Mouse (Mus musculus) ovary, postnatal 36 days (tissue): Measurements from ENCODE around the gene Gm21788.
"Not testable (repeated sequence)": the region's sequence is repeated elsewhere in the genome, so short reads cannot be mapped to it uniquely, and the experiment has no call there.

Source experiments
- DNase-seq: peaks from one replicate; pipeline ENCODE4 v3.0.0; 2022; ENCODE audit warnings: low spot score, mixed read lengths

The Gm21788 gene

DNA sequence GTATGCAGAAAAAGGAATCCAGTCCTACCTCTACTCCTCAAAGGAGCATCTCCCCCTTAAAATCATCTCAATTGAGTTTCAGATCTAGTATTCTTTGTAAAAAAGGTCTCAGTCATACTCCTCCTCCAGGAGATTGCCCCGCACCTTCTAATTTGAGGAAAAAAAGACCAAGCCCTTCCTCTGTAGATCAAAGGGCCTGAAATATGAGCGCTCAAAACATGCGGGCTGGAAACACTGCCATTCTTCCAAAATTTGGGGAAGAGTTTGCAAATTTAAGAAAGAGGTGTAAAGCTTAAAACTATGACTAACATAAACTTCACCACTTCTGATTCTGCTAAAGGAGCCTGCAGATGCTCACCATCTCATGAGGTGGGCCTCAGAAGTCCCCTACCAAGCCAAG, at the start of gene Gm21788:
TSS of gene Gm21788 (plus strand) at position 301 of the 400 bp plus-strand sequence.
- not testable (repeated sequence) for DNase-seq
